Mouse (Mus musculus): ENCODE results near the gene Gramd4.

DNA sequence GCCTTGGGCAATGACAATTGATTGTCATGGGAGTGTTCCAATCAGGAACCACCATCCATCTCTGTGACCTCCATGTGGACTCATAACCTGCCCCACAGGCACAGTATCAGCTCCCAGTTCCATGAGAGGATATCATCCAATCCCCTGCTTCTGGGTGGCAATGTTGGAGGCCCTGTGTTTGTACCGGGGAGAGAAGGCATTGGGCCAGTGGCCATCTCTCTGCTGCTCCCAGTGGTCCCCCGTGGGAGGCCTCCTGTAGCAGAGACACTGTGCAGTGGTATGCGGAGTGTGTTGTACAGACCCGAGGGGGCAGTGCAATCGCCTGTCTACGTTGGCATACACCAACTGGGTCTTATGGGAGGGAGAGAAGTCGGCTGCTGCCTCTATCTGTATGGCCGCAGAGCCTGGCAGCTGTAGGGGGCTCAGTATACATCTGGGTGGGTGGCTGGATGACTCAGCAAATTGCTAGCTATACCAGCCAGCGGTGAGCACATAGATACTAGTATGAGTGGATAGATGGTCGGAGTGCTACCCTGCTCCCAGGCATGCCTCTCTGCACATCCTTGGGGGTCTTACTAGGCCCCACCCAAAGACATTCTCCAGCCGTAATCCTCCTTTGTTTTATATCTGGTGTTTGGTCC is 50.5 kb downstream of the Gramd4 start:
- TF ChIP-seq GATA1 (IDR thresholded peaks at IDR 0.05; ENCODE audit: low read length) (no peak), TAL1 (IDR thresholded peaks at IDR 0.05; ENCODE audit: low read length) (no peak)
